Mouse (Mus musculus) lung, postnatal 0 days (tissue): ENCODE measurements around the gene Ggnbp2. TPM values are rescaled to one million over a fixed set of nuclear protein-coding genes. Genes with fewer than 3 reads are reported as not detected.
A peak's percentile ranks its signal among the peaks of the same experiment; 100 is the strongest.

Experiments
- ATAC-seq: fragments of 200-750 bp; cut with Nextera tagmentation; 2 replicates; pipeline ENCODE4 v1.8.0; 2017; ENCODE audit warnings: moderate library complexity
- DNase-seq: peaks from one replicate; pipeline ENCODE4 v3.0.0-alpha.2; 2016; ENCODE audit warnings: low spot score
- H3K27ac ChIP-seq: fragments of 300-500 bp; sonication (generic); 2 replicates; pipeline ENCODE4 v1.5.1; 2014; ENCODE audit warnings: antibody characterized with exemption, mild to moderate bottlenecking, low read length, mixed read lengths
- H3K27me3 ChIP-seq: fragments of 300-500 bp; sonication (generic); replicated peaks from 2 replicates; pipeline ENCODE4 v1.6.1; 2014; ENCODE audit warnings: low read length, mixed read lengths; ENCODE audit not compliant: insufficient read depth
- H3K36me3 ChIP-seq: fragments of 300-500 bp; sonication (generic); 2 replicates; pipeline ENCODE4 v1.6.1; 2014; ENCODE audit warnings: low read length, mixed read lengths; ENCODE audit not compliant: insufficient read depth
- H3K4me1 ChIP-seq: fragments of 300-500 bp; sonication (generic); 2 replicates; pipeline ENCODE4 v1.6.1; 2014; ENCODE audit warnings: antibody characterized with exemption, low read depth, low read length, mixed read lengths; ENCODE audit not compliant: insufficient read depth
- H3K4me2 ChIP-seq: fragments of 300-500 bp; sonication (generic); replicated peaks from 2 replicates; pipeline ENCODE4 v1.6.1; 2014; ENCODE audit warnings: low read depth, mild to moderate bottlenecking, low read length, moderate library complexity, mixed read lengths
- H3K4me3 ChIP-seq: fragments of 300-500 bp; sonication (generic); 2 replicates; pipeline ENCODE4 v1.5.1; 2014; ENCODE audit warnings: low read depth, low read length
- H3K9ac ChIP-seq: fragments of 300-500 bp; sonication (generic); replicated peaks from 2 replicates; pipeline ENCODE4 v1.6.1; 2014; ENCODE audit warnings: low read depth, mild to moderate bottlenecking
- H3K9me3 ChIP-seq: fragments of 300-500 bp; sonication (generic); 2 replicates; pipeline ENCODE4 v1.6.1; 2016; ENCODE audit warnings: low read length, mixed read lengths
- CTCF ChIP-seq: IDR thresholded peaks from 2 replicates; pipeline ENCODE4 v1.5.1; 2016; ENCODE audit warnings: antibody characterized with exemption, mild to moderate bottlenecking
- EP300 ChIP-seq: IDR thresholded peaks from 2 replicates; pipeline ENCODE4 v1.6.1; 2016; ENCODE audit warnings: antibody characterized with exemption, mild to moderate bottlenecking, control low read depth
- WGBS: fragments of 180-500 bp; shearing (Covaris S2); extraction: QIAGEN DNeasy Blood & Tissue Kit; methylation state at CpG from one replicate; pipeline ENCODE4 v1.1.7; 2014; 5-methylcytosine and 5-hydroxymethylcytosine counted together
- polyA plus RNA-seq: library from polyadenylated mRNA; unstranded; fragments of >200 nt; fragmentation: Nextera tagmentation; extraction: Ambion mirVana; gene quantifications from 2 replicates; pipeline ENCODE4 v1.2.1, GENCODE M21; 2015

Ggnbp2 gene
- polyA plus RNA-seq, 1 experiment from 2014 or later, result 56.4 TPM

DNA sequence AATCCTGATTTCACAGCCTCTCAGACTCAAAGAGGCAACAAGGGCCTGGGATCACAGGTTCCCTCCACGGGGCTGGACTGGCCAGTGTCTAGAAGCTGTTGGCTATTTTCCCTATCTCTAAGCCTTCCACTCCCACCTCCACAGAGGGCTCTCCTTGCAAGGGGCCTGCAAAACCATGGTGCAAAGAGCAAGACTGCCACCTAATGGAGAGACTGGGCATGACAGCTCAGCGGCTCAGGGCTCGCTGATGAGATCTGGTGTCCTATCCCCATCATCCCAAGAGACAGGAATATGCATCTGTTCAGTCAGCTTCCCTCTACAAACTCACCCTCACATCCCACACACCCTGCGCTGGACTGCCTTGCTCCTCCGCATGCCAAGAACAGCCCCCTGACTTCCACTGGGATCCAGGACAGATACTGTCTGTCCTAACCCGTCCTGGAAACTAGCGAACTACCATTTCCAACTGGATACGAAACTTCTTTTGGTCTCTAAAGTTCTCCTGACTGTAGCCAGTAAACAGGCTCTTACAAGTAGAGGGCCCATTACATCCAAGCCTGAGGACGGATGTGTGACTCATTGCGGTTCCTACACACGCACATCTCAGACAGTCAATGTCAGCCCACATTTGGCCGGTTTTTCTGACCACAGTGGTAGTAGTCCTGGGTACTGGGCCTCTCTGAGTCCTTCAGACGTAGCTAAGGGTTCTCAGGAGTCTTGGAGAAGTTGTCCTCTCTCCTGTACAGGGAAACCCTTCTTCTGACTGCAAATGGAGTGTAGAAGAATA, 56.7 kb downstream of the Ggnbp2 start:
- H3K4me1 ChIP-seq, result no peaks in the 10 kb centered on the region
- no peaks in the 10 kb centered on the region for H3K9me3 ChIP-seq
- H3K27me3 ChIP-seq, result no peaks in the 10 kb centered on the region
- no peak overlapping the region for H3K4me2 ChIP-seq
- H3K9ac ChIP-seq, result no peak overlapping the region
- H3K4me3 ChIP-seq, result no peak overlapping the region
- 53% methylated on average over 13 of the region's 13 CpGs for WGBS
- DNase-seq, result peak; percentile 68
- TF ChIP-seq CTCF (peak; percentile 96), EP300 (no peak)
- H3K27ac ChIP-seq, result no peak overlapping the region
- H3K36me3 ChIP-seq, result no peaks in the 10 kb centered on the region
- ATAC-seq, result peak; percentile 32; the same call in 1 of the 2 replicates

- whole genome bisulfite sequencing, result 78% methylated on average over 4 of the region's 4 CpGs
- no peaks in the 10 kb centered on the region for H3K27me3 ChIP-seq
- H3K4me1 ChIP-seq, result no peaks in the 10 kb centered on the region
- H3K9ac ChIP-seq, result no peak overlapping the region
- DNase-seq (no peak), ATAC-seq (no peak)
- no peaks in the 10 kb centered on the region for H3K36me3 ChIP-seq
- H3K4me2 ChIP-seq, result no peak overlapping the region
- no peaks in the 10 kb centered on the region for H3K9me3 ChIP-seq
- no peak overlapping the region for H3K4me3 ChIP-seq
- no peak for TF ChIP-seq EP300
- no peak for TF ChIP-seq CTCF
- H3K27ac ChIP-seq, result no peak overlapping the region
Observed at GRCm38 (mm10) chr11:84804373-84804772, 66.2 kb downstream of the Ggnbp2 start.

DNA sequence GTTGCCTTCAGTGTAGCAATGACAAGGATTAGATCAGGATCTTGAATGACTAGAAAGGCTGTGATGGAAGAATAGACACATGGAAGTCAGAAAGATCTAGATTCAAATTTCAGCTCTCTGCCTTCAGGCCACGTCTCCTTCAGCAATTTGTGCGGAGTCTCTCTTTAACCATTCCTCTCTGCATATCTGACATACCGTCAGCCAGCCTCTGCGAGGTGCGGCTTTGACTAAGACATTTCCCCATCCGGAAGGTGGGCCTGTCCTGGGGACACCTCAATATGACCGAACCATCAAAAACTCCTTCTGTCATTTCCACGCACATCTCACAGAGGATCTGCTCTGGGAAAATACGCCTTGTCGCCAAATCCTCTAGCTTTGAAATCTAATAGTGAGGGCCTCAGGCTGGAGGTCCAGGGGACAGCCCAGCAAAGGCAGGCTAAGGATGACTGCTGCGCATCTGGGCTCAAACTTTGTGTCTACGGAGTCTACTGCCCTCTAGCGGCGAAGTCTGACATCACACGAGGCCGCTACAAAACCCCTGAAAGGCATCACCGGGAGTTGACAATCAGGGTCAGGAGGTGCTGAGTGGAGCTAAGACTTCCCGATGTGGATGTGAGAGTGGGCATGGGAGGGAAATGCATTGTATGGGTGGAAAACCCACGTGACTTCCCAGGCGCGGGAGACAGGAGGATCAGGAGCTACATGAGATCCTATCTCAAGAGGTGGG, 72.8 kb downstream of the Ggnbp2 start:
- Histone ChIP-seq H3K4me2 (no peak overlapping the region), H3K36me3 (no peaks in the 10 kb centered on the region), H3K4me1 (no peaks in the 10 kb centered on the region), H3K4me3 (no peak overlapping the region), H3K27me3 (no peaks in the 10 kb centered on the region; the same call in 1 of the 2 replicates), H3K9ac (no peak overlapping the region), H3K9me3 (no peaks in the 10 kb centered on the region), H3K27ac (no peak overlapping the region)
- TF ChIP-seq EP300 (no peak), CTCF (peak; percentile 91)
- no peak for ATAC-seq
- DNase-seq, result peak; percentile 70
- 20% methylated on average over 21 of the region's 21 CpGs for WGBS

DNA sequence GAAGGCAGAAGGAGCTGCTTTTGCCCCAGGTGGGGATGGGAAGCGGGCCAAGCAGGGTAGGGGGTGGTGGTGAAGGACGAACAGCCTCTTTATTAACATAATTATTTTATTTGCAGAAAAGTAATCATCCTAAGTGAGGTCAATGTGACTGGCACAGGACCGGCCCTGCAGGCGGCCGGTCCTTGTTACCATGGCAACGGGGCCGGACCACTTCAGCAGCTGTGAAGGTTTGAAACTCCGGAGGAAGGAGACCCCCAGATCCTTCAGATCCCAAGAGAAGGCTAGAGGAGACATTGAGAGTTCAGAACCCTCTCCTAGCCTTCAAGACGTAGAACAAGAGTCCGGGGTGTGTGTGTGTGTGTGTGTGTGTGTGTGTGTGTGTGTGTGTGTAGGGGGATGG, 73.6 kb downstream of the Ggnbp2 start:
- Histone ChIP-seq H3K36me3 (no peaks in the 10 kb centered on the region), H3K4me3 (no peak overlapping the region), H3K9ac (no peak overlapping the region), H3K9me3 (no peaks in the 10 kb centered on the region), H3K27me3 (no peaks in the 10 kb centered on the region; the same call in 1 of the 2 replicates), H3K4me1 (no peaks in the 10 kb centered on the region), H3K27ac (no peak overlapping the region), H3K4me2 (no peak overlapping the region)
- TF ChIP-seq EP300, result no peak
- TF ChIP-seq CTCF, result no peak
- 28% methylated on average over 10 of the region's 10 CpGs for WGBS
- DNase-seq (no peak), ATAC-seq (no peak)

GRCm38 (mm10) chr11:84794496-84795113, 76.0 kb downstream of the Ggnbp2 start:
- Histone ChIP-seq H3K9ac (no peak overlapping the region), H3K9me3 (no peaks in the 10 kb centered on the region), H3K27ac (no peak overlapping the region), H3K4me2 (no peak overlapping the region), H3K36me3 (no peaks in the 10 kb centered on the region), H3K4me3 (no peak overlapping the region), H3K27me3 (no peaks in the 10 kb centered on the region; the same call in 1 of the 2 replicates), H3K4me1 (no peaks in the 10 kb centered on the region)
- peak; percentile 64 for DNase-seq
- TF ChIP-seq CTCF, result peak; percentile 97
- TF ChIP-seq EP300, result no peak
- peak; percentile 50 for ATAC-seq
- 9% methylated on average over 17 of the region's 17 CpGs for WGBS

DNA sequence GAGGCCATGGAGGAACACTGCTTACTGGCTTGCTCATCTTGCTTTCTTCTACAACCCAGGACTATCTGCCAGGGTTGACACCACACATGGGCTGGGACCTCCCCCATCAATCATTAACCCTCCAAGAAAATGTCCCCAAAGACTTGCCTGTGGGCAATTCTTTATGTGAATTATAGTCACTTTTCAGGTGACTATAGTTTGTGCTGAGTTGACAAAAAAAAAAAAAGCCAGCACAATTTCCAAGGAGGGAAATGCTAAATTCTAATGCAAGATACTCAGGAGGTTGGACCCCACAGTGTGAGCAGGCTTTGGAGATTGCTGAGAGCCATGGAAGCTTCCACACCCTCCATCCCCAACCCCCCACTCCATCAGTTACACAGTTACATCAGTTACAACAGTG, 77.1 kb downstream of the Ggnbp2 start:
- no peak overlapping the region for H3K4me3 ChIP-seq
- TF ChIP-seq CTCF (no peak), EP300 (no peak)
- no peak overlapping the region for H3K27ac ChIP-seq
- H3K36me3 ChIP-seq, result no peaks in the 10 kb centered on the region
- H3K27me3 ChIP-seq, result no peaks in the 10 kb centered on the region; the same call in 1 of the 2 replicates
- no peaks in the 10 kb centered on the region for H3K9me3 ChIP-seq
- H3K4me1 ChIP-seq, result no peaks in the 10 kb centered on the region
- ATAC-seq (no peak), DNase-seq (no peak)
- no peak overlapping the region for H3K9ac ChIP-seq
- no peak overlapping the region for H3K4me2 ChIP-seq
